Mouse (Mus musculus) frontal cortex, adult 2 months (tissue): ENCODE measurements around the gene Crybg3. TPM values are rescaled to one million over a fixed set of nuclear protein-coding genes. Genes with fewer than 3 reads are reported as not detected.
A peak's percentile ranks its signal among the peaks of the same experiment; 100 is the strongest.

Source experiments
- DNase-seq, 2 experiments: peaks; one replicate each; pipeline ENCODE4 v3.0.0; 2022; ENCODE audit warnings: low spot score in 1 of 2; ENCODE audit errors: extremely low spot score in 1 of 2
- polyA plus RNA-seq: library from polyadenylated mRNA; depleted of rRNA; stranded (reverse); fragments of >200 nt; gene quantifications from 2 replicates; pipeline ENCODE4 v1.2.3, GENCODE M21; 2012

The Crybg3 gene
- polyA plus RNA-seq, 1 experiment = 6.6 TPM

- DNase-seq = no peak
These were observed 59.8 kb downstream of the Crybg3 start for GRCm38 (mm10) chr16:59540944-59541343.

DNA sequence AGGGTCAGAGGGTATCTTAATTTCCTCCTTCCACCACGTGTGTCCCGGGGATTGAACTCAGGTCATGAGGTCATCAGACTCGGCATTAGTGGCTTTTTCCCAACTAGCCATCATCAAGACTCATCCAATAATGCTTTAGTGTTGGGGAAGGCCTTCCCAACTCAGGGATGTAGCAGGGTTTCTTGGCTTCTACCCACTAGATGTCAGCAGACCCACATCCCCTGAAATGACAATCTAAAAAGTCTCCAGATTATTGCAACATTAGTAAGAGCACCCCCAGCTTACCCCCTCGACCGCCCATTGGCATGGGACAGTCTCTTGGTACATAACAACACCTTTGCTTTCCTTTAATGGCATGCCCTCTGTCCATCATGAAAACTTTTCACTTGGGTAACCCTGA lies 65.1 kb downstream of the Crybg3 start:
- no peak for DNase-seq

DNA sequence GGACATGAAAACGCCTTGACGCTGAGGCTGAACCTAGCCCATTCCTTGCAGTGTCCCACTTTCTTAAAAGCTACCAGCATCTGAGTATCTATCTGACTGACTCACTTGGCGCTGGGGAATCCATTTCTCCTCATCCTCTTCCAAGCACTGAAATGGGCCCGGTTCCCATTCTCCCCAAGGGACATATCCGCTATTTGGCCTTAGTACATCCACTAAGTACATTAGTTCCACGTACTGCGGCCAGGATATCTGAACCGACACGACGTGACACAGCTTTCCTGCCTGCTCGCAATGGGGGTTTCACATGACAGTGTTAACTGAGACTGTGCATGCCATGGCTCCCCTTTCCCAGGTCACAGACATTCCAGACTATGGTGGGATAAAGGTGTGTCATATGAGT lies 66.4 kb downstream of the Crybg3 start:
- DNase-seq = no peak

GRCm38 (mm10) chr16:59532561-59532960 lies 68.2 kb downstream of the Crybg3 start:
- no peak for DNase-seq

DNA sequence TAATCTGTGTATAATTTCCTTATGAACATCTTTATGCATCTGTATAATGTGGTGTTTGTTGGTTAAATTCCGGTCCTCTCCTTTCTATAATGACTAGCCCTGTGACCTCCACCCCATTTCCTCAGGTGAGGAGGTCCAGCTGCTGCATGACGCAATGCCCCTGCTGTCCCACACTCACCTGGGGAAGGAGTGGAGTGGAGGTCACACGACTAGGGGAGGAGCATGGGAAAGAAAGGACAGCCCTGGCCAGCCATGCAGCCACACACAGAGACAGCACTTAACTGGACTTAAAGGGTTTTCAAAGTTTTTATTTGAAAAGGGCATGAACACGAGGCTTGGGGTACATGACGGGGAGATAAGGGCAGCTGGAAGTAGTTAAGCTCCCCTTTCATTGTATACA lies 69.5 kb downstream of the Crybg3 start:
- no peak for DNase-seq

- no peak for DNase-seq
These were observed 71.2 kb downstream of the Crybg3 start for GRCm38 (mm10) chr16:59529570-59529969.

DNA sequence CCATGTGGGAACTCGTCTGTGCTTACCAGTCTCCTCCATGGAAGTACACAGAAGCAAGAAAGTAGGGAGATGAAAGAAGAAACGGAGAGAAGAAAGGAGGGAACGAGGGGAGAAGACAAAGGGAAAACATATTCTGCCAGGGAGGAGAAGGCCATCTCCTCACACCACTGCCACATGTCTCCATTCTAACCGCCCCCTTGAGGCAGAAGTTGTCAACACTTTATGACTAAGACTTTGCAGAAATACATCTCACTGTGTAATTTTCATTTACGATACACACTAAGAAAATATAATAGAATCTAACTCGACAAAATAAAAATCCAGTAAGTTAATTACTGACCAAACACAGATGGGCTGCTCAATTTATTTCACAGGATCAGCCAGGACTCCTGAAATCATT lies 73.8 kb downstream of the Crybg3 start:
- no peak for DNase-seq

DNA sequence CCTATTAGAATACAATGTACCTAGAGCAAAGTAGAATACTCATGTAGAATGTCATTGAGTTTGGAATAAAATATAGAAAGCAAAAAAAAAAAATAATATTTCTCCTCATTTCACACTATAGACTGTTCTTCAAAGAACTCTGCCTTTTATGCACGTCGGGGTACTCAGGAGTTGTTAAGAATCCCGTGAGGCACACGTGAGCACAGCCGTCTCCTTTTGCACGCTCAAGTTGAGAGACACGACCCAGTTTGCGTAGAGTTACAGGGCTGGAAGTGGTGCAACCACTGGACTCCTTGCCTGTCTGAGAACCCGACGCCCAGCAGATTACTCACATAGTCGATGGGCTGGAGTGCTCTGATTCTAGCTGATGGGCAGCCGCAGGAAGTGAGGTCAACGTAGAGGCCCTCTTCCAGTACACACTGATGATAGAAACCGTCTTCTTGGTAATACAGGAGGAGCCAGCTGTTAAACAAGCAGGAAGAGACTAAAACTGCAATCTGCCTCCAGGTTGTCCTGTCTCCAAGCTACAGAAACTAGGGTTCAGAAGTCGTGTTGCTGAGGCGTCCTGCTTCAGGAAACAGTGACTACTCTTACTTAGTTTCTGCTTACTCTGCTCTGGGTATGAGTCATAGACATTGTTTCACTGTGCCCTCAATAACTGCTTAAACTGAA lies 78.9 kb downstream of the Crybg3 start:
- no peak for DNase-seq

- no peak for DNase-seq
These were observed 83.1 kb downstream of the Crybg3 start for GRCm38 (mm10) chr16:59517447-59518219.

DNA sequence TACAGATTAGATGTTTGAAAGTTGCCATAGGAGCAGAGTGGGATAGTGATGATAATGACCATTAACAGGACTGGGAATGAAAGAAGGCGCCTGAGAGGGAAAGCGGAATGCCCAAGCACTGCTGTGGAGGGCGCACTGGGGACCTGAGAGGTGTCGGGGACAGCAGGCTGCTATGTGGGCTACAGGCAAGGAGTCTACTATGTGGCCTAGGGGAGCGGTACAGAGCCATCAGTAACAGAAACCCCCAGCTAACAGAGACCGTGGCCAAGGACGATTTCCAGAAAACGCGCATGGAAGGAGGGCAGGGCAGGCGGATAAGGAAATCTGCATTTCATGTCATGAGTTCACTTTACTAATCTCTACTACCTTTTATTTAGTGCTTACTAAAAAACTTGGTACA lies 83.8 kb downstream of the Crybg3 start:
- no peak for DNase-seq

DNA sequence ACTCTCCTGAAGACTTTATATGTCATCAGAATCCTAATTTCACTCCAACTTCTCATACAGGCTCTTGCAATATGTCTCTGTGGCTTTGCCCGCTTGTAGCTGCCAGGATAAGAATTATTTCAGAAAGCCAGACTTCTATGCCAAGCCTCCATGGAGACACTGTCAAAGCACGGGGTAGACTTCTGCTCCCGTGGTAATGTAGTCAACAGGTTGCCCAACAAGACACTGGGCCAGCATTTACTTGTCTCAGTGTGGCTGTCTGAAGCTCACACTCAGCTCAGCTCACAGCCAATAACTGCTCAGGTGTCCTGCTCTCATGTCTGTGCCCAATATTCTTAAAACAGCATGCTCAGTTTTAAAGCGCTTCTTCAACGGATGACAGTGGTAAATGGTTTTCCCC lies 85.6 kb downstream of the Crybg3 start:
- DNase-seq = no peak

GRCm38 (mm10) chr16:59509830-59510229 lies 90.9 kb downstream of the Crybg3 start:
- no peak for DNase-seq

DNA sequence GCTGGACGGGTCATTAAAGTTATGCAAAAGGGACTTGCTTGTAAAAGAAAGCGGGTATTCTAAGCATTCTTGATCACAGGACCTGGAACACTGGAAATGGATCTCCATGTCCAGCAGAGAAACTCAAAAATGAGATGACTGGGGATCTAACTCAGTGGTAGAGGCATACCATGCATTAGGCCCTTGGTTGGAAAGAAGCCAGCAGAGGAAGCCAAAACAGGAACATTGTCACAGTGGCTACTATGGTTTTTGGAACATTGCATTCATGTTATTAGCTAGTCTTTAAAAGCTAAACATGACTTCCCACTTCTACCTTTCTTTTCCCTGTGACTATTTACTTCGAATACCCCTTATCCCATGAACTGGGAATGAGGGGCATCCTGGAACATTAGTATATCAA lies 101.6 kb downstream of the Crybg3 start:
- DNase-seq = no peak

- no peak for DNase-seq
These were observed 102.8 kb downstream of the Crybg3 start for GRCm38 (mm10) chr16:59497947-59498346.

GRCm38 (mm10) chr16:59493199-59493598 lies 107.6 kb downstream of the Crybg3 start:
- no peak for DNase-seq

GRCm38 (mm10) chr16:59487975-59488548 lies 112.7 kb downstream of the Crybg3 start:
- DNase-seq = no peak

GRCm38 (mm10) chr16:59487239-59487638 lies 113.5 kb downstream of the Crybg3 start:
- DNase-seq = no peak

GRCm38 (mm10) chr16:59477955-59478354 lies 122.8 kb downstream of the Crybg3 start:
- no peak for DNase-seq

DNA sequence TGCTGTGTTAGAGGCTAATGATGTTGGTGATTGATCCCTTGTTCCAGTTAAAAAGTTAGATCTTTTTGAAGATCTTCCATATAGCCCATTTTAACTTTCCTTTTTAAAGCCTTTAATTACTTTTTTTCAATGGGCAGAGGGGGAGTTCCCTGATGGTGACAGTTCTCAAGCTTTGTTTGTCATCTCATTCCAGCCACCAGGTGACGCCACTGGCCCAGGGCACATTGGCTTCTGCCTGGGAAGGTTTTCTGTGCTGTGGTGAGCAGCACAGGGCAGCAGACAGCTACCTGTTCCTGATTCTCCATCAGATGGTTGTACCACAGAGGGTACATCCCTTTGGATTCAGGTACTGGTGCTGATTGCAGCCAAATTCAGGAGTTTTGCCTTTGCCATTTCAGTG lies 126.0 kb downstream of the Crybg3 start:
- peak in 1 of 2 experiments; percentile 80 for DNase-seq

GRCm38 (mm10) chr16:59472546-59472945 lies 128.2 kb downstream of the Crybg3 start:
- DNase-seq = no peak

DNA sequence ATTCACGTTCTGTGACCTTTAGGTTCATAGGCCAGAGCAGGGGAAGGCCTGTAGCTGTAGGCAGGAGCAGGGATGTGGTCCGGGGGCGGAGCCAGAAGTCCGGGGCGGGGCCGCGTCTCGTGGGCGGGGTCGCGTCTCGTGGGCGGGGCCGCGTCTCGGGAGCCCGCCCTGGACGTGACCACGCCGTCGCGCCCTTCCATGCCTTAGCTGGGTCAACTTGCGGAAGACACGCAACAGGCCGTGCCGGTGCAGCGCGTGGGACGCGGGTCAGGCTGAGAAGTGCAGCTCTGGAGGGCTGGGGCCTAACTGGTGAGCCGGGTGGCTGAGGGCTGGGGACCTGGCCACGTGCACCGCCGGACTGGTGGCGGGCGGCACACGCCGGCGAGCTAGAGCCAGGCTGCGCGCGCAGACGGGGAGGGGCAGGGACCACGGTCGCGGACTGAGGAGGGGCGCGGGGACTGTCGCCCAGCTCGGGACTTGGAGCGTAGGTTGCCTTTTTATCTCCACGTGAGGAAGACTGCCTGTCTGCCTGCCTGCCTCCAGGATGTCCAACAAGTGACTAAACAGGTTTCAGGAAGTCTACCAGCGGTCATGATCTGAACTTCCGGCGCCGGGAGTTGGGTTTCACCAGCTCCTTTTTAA lies 129.0 kb downstream of the Crybg3 start, which contains the start of gene Riox2:
Gene Riox2, plus strand, starts transcription at position 139 of the 642 bp plus-strand sequence.
- DNase-seq = peak; percentile 27 to 67
